Mouse (Mus musculus) stomach, embryonic 14.5 days (tissue): Measurements from ENCODE around the gene Klf11. TPM values are rescaled to one million over a fixed set of nuclear protein-coding genes. Genes with fewer than 3 reads are reported as not detected.

Source experiments
- ATAC-seq: fragments of 200-750 bp; cut with Nextera tagmentation; 2 replicates; pipeline ENCODE4 v1.8.0; 2017; ENCODE audit warnings: low read depth, moderate TSS enrichment; ENCODE audit not compliant: insufficient number of reproducible peaks, insufficient read depth, low FRiP score
- H3K27ac ChIP-seq: fragments of 300-500 bp; sonication (generic); 2 replicates; pipeline ENCODE4 v1.5.1; 2014; ENCODE audit warnings: mild to moderate bottlenecking, low read length, moderate library complexity, mixed read lengths
- H3K27me3 ChIP-seq: fragments of 300-500 bp; sonication (generic); 2 replicates; pipeline ENCODE4 v1.6.1; 2014; ENCODE audit warnings: low read length, control low read depth, mixed read lengths; ENCODE audit not compliant: control insufficient read depth, insufficient read depth
- H3K36me3 ChIP-seq: fragments of 300-500 bp; sonication (generic); 2 replicates; pipeline ENCODE4 v1.6.1; 2014; ENCODE audit warnings: mild to moderate bottlenecking, control low read depth, low read length, moderate library complexity, mixed read lengths; ENCODE audit not compliant: control insufficient read depth, insufficient read depth
- H3K4me1 ChIP-seq: fragments of 300-500 bp; sonication (generic); 2 replicates; pipeline ENCODE4 v1.6.1; 2014; ENCODE audit warnings: low read length, control low read depth, mixed read lengths; ENCODE audit not compliant: control insufficient read depth, insufficient read depth
- H3K4me2 ChIP-seq: fragments of 300-500 bp; sonication (generic); replicated peaks from 2 replicates; pipeline ENCODE4 v1.6.1; 2014; ENCODE audit warnings: low read depth, low read length, control low read depth
- H3K4me3 ChIP-seq: fragments of 300-500 bp; sonication (generic); 2 replicates; pipeline ENCODE4 v1.5.1; 2014; ENCODE audit warnings: low read depth, low read length, control low read depth
- H3K9ac ChIP-seq: fragments of 300-500 bp; sonication (generic); replicated peaks from 2 replicates; pipeline ENCODE4 v1.6.1; 2014; ENCODE audit warnings: low read depth, mild to moderate bottlenecking, control low read depth, low read length, moderate library complexity, mixed read lengths
- H3K9me3 ChIP-seq: fragments of 300-500 bp; sonication (generic); 2 replicates; pipeline ENCODE4 v1.6.1; 2016; ENCODE audit warnings: low read depth, low read length, control low read depth; ENCODE audit not compliant: control insufficient read depth
- WGBS: fragments of 180-500 bp; shearing (Covaris S2); extraction: QIAGEN DNeasy Blood & Tissue Kit; methylation state at CpG from one replicate; pipeline ENCODE4 v1.1.7; 2014; 5-methylcytosine and 5-hydroxymethylcytosine counted together
- polyA plus RNA-seq: library from polyadenylated mRNA; unstranded; fragments of >200 nt; fragmentation: Nextera tagmentation; extraction: Ambion mirVana; gene quantifications from 2 replicates; pipeline ENCODE4 v1.2.1, GENCODE M21; 2014

Gene Klf11
- 14.3 and 14.7 TPM in 2 replicates for polyA plus RNA-seq

DNA sequence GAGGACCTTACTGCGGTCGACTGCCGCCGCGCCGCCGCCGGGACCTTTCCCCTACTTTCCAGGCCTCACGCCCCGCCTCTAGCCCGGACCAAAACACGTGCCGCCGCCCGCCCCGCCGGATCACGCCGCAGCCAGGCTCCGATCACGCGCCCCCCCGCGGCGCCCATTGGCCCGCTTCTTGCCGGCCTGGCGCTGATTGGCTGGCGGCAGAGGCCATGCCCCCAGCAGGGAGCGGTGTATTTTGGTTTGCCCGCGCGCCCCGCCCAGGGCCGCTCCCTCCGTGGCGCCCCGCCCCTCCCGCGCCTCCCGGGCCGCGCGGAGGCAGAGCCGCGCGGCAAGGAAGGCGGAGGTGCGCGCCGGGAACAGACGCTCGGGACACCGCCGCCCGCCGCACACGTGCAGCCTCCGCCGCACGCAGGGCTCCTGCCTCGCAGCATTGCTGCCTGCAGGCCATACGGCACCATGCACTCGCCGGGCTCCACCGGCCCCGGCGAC lies at the start of gene Klf11:
Gene Klf11 (plus strand): TSS at position 212 of the 495 bp plus-strand sequence.
- H3K4me2 ChIP-seq: peak within 1 kb of the TSS; percentile 63
- no peaks in the 10 kb centered on the region for H3K27me3 ChIP-seq
- peak within 1 kb of the TSS; percentile 96 for H3K27ac ChIP-seq
- H3K4me3 ChIP-seq: peak within 1 kb of the TSS; percentile 86
- WGBS: under 1% methylated on average over 68 of the region's 68 CpGs
- H3K36me3 ChIP-seq: peaks cover 20% of the 10 kb centered on the region
- peaks cover 15% of the 10 kb centered on the region for H3K4me1 ChIP-seq
- H3K9me3 ChIP-seq: no peaks in the 10 kb centered on the region
- ATAC-seq: peak; percentile 92
- H3K9ac ChIP-seq: peak within 1 kb of the TSS; percentile 91

DNA sequence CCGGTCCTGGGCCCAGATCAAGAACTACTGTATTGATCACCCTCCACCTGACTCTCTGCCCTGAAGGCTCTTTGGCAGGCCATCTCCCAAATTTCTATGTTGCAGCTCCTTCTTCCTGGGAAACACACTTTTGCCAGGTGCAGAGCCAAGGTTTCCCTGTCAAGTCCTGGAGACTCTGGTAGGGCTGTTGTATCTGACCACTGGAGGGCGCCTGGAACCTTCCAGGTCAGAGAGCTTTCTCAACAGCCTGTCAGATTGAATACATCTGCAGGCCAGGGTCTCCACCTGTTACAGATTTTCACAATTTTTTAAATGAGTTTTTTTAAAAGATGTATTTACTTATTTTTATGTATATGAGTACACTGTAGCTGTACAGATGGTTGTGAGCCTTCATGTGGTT lies 47.8 kb upstream of the Klf11 start:
- Histone ChIP-seq H3K27me3 (no peaks in the 10 kb centered on the region), H3K9me3 (no peaks in the 10 kb centered on the region), H3K36me3 (no peaks in the 10 kb centered on the region), H3K4me2 (no peak overlapping the region), H3K9ac (no peak overlapping the region), H3K4me3 (no peak overlapping the region), H3K4me1 (peaks cover 3% of the 10 kb centered on the region; the same call in 1 of the 2 replicates), H3K27ac (no peak overlapping the region)
- 40% methylated on average over 2 of the region's 2 CpGs for WGBS
- 0 out of 2 replicates have a peak, but pooled peaks have one; percentile 14 for ATAC-seq

DNA sequence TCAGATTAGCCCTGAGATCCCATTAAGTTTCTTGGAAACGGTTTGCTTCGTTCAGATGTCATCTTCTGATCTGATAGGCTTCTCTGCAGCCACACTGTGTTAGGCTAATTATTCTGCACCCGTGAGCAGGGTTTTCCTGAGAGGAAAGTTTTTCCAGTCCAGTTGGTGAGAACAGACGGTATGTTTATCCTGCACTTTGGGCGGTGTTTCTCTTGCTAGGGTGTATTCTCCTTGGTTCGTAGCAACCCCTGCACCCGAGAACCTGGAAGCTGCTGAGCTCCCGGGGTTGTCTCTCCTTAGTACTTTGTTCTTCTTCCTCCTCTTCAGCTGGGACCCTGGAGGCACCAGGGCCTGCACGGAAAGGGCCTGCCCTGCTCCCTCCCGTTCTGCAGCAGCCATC lies 44.9 kb upstream of the Klf11 start:
- 76% methylated on average over 10 of the region's 10 CpGs for WGBS
- no peak for ATAC-seq
- H3K36me3 ChIP-seq: no peaks in the 10 kb centered on the region
- H3K27me3 ChIP-seq: no peaks in the 10 kb centered on the region
- no peak overlapping the region for H3K4me2 ChIP-seq
- H3K4me3 ChIP-seq: no peak overlapping the region
- no peak overlapping the region for H3K9ac ChIP-seq
- H3K9me3 ChIP-seq: no peaks in the 10 kb centered on the region
- H3K4me1 ChIP-seq: no peaks in the 10 kb centered on the region
- H3K27ac ChIP-seq: no peak overlapping the region

DNA sequence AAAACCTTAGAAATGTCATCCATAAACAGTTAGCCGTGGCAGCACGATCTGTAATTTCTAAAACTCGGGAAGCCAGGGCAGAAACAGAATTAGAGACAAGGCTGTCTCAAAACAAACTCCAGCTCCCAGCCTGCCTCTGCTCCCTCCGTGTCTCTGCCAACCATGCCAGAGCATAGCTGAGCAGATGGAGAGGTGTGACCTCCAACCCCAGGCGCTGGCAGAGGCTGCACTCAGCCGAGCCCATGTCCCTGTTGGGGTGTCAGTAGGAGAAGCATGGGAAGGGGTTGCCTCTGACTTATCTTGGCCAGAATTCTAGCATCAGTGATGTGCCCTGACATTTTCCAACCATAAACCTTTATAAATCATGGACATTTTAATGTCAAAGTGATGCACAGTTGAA lies 38.5 kb upstream of the Klf11 start:
- H3K27me3 ChIP-seq: no peaks in the 10 kb centered on the region
- WGBS: 66% methylated on average over 6 of the region's 6 CpGs

DNA sequence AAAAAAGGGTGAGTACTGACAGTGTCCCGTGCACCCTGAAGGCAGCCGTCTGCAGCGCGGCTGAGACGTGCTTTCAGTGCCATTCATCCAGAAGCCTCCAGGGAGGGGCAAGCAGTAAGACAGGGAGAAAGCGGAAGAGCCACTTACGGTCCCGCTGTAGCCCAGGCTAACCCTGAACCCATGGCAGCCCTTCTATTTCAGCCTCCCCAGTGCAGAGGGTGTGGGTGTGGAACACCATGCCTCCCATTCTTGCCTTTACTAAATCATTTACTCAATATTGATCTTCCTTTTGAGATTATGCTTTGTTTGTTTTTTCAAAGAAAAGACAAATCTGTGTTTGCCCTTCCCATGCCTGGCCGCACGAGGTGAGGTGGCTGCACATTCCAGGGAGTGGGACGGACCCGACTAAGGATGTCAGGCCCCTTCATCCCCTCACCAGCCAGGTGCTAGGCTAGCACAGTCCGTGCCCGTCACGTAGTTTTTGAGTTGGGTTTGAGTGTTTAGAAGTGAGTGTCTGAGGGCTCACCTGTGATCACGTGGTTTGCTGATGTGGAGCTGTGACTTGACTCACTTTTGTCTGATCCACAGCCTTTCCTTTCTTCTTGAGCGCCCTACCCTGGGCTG lies 36.5 kb upstream of the Klf11 start:
- no peak overlapping the region for H3K27ac ChIP-seq
- H3K9ac ChIP-seq: no peak overlapping the region
- ATAC-seq: peak; percentile 87
- H3K36me3 ChIP-seq: no peaks in the 10 kb centered on the region
- no peaks in the 10 kb centered on the region for H3K27me3 ChIP-seq
- 0 out of 2 replicates have a peak, but pooled peaks cover 5% of the 10 kb centered on the region for H3K4me1 ChIP-seq
- no peak overlapping the region for H3K4me3 ChIP-seq
- H3K4me2 ChIP-seq: no peak overlapping the region
- WGBS: 68% methylated on average over 17 of the region's 17 CpGs
- no peaks in the 10 kb centered on the region for H3K9me3 ChIP-seq

More for the DNA sequence above, 38.5 kb upstream of the Klf11 start:
- no peak overlapping the region for H3K9ac ChIP-seq
- no peak overlapping the region for H3K27ac ChIP-seq
- no peak overlapping the region for H3K4me3 ChIP-seq
- no peaks in the 10 kb centered on the region for H3K36me3 ChIP-seq
- 0 out of 2 replicates have a peak, but pooled peaks cover 5% of the 10 kb centered on the region for H3K4me1 ChIP-seq
- no peak overlapping the region for H3K4me2 ChIP-seq
- ATAC-seq: no peak
- no peaks in the 10 kb centered on the region for H3K9me3 ChIP-seq

DNA sequence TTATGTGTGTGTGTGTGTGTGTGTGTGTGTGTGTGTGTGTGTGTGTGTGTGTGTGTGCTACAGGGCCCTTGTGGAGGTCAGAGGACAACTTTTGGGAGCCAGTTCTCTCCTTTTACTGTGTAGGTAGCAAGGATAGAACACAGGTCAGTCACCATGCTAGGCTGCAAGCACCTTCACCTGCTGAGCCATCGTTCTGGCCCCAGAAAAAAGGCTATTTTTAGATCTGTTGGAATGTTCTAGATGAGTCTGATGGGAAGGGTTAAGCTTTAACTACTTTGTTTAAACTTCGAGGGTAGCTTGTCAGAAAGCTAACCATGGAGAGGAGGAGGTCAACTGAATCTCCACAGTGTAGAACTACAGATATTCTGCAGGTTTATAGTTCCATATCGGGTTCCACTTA lies 35.9 kb upstream of the Klf11 start:
- H3K9ac ChIP-seq: no peak overlapping the region
- H3K27ac ChIP-seq: no peak overlapping the region
- H3K4me3 ChIP-seq: no peak overlapping the region
- WGBS: 49% methylated on average over 3 of the region's 3 CpGs
- ATAC-seq: no peak
- H3K9me3 ChIP-seq: no peaks in the 10 kb centered on the region
- 0 out of 2 replicates have a peak, but pooled peaks cover 5% of the 10 kb centered on the region for H3K4me1 ChIP-seq
- H3K4me2 ChIP-seq: no peak overlapping the region
- H3K27me3 ChIP-seq: no peaks in the 10 kb centered on the region
- H3K36me3 ChIP-seq: no peaks in the 10 kb centered on the region

DNA sequence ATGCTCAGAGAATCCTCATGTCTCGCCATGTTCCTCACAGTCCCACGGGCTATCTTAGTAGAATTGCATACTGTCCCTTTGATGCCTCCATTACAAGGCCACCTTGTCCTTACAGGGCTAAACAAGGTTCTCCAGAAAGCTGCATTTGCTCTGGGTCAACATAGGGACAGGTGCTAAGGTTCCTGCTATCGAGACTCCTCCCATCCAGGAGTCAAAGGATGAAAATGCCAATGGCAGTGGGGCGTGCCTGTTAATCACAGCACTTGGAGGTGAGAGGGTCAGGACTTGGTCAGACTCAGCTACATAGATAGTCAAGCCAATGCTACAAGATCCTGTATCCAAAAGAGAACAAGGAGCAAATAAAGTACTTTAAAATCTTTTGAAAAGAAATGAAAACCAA lies 31.6 kb upstream of the Klf11 start:
- Histone ChIP-seq H3K4me2 (no peak overlapping the region), H3K9ac (no peak overlapping the region), H3K36me3 (no peaks in the 10 kb centered on the region), H3K27ac (no peak overlapping the region), H3K9me3 (no peaks in the 10 kb centered on the region), H3K4me1 (0 out of 2 replicates have a peak, but pooled peaks cover 5% of the 10 kb centered on the region), H3K27me3 (no peaks in the 10 kb centered on the region), H3K4me3 (no peak overlapping the region)
- no peak for ATAC-seq
- WGBS: 68% methylated on average over 4 of the region's 4 CpGs

DNA sequence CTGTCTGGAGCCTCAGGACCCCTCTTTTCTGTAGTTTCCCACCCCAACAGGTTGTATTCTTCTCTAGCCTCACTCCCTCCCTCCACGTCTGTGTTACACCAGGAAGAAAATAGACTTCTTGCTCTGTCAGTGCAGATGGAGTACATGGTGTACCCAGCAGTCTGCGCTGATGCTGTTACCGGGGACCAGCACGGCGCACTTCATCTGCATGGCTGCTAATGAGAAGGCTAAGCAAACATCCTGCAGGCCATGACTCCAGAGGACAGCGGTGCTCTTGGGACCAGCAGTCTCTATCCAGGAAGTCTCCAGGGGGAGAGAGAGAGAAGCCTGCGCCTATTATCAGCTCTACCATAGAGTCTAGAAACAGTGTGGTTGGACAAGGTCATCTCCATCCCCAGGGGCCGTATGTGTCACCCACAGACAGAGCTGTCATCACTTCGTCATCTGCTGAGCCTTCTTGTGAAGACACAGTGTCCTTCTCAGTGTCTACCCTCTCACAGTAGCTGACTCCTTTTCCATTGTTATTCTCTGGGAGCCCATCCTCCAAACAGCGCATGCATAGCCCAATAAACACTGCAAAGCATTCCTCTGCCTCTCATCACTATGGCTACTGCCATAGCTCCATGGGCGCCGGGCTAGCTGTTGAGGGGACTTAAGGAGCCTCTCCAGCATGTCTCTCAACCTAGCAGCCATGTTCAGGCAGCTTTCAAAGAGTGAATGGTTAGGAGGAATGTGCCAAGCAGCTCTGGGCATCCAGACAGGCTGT lies 27.4 kb upstream of the Klf11 start:
- H3K4me3 ChIP-seq: no peak overlapping the region
- no peak for ATAC-seq
- H3K9me3 ChIP-seq: no peaks in the 10 kb centered on the region
- WGBS: 77% methylated on average over 12 of the region's 12 CpGs
- H3K4me2 ChIP-seq: no peak overlapping the region
- H3K36me3 ChIP-seq: no peaks in the 10 kb centered on the region
- H3K27me3 ChIP-seq: no peaks in the 10 kb centered on the region
- no peak overlapping the region for H3K27ac ChIP-seq
- no peaks in the 10 kb centered on the region for H3K4me1 ChIP-seq
- H3K9ac ChIP-seq: no peak overlapping the region
